Mouse (Mus musculus) forebrain, embryonic 11.5 days (tissue): ENCODE data around the gene Jam3. TPM values are rescaled to one million over a fixed set of nuclear protein-coding genes. Genes with fewer than 3 reads are reported as not detected.

Experiments
- ATAC-seq: fragments of 200-750 bp; cut with Nextera tagmentation; replicated peaks from 2 replicates; pipeline ENCODE4 v1.8.0; 2017; ENCODE audit warnings: moderate TSS enrichment; ENCODE audit not compliant: low FRiP score
- DNase-seq: peaks from one replicate; pipeline ENCODE4 v3.0.0-alpha.2; 2017; ENCODE audit warnings: low spot score
- H3K27ac ChIP-seq: fragments of 300-500 bp; sonication (generic); 2 replicates; pipeline ENCODE4 v1.5.1; 2014; ENCODE audit warnings: low read depth, low read length
- H3K27me3 ChIP-seq: fragments of 300-500 bp; sonication (generic); 2 replicates; pipeline ENCODE4 v1.6.1; 2014; ENCODE audit warnings: mild to moderate bottlenecking, low read length, mixed read lengths; ENCODE audit not compliant: control insufficient read depth, insufficient read depth
- H3K36me3 ChIP-seq: fragments of 300-500 bp; sonication (generic); 2 replicates; pipeline ENCODE4 v1.6.1; 2014; ENCODE audit warnings: mild to moderate bottlenecking, low read length, moderate library complexity, mixed read lengths; ENCODE audit not compliant: control insufficient read depth, insufficient read depth
- H3K4me1 ChIP-seq: fragments of 300-500 bp; sonication (generic); replicated peaks from 2 replicates; pipeline ENCODE4 v1.6.1; 2014; ENCODE audit warnings: low read length, mixed read lengths; ENCODE audit not compliant: control insufficient read depth, insufficient read depth
- H3K4me2 ChIP-seq: fragments of 300-500 bp; sonication (generic); 2 replicates; pipeline ENCODE4 v1.6.1; 2014; ENCODE audit warnings: low read depth, mild to moderate bottlenecking, low read length, moderate library complexity, mixed read lengths; ENCODE audit not compliant: severe bottlenecking
- H3K4me3 ChIP-seq: fragments of 300-500 bp; sonication (generic); 2 replicates; pipeline ENCODE4 v1.5.1; 2014; ENCODE audit warnings: low read depth, low read length
- H3K9ac ChIP-seq: fragments of 300-500 bp; sonication (generic); 2 replicates; pipeline ENCODE4 v1.6.1; 2014; ENCODE audit warnings: low read length
- H3K9me3 ChIP-seq: fragments of 300-500 bp; sonication (generic); 2 replicates; pipeline ENCODE4 v1.6.1; 2016; ENCODE audit warnings: low read length, mixed read lengths; ENCODE audit not compliant: control insufficient read depth
- WGBS: fragments of 180-500 bp; shearing (Covaris S2); extraction: QIAGEN DNeasy Blood & Tissue Kit; methylation state at CpG from one replicate; pipeline ENCODE4 v1.1.7; 2014; 5-methylcytosine and 5-hydroxymethylcytosine counted together
- polyA plus RNA-seq: library from polyadenylated mRNA; unstranded; fragments of >200 nt; fragmentation: Nextera tagmentation; extraction: Ambion mirVana; gene quantifications from 2 replicates; pipeline ENCODE4 v1.2.1, GENCODE M21; 2014

Jam3 gene
- polyA plus RNA-seq, 1 experiment from 2014 or later = 176 TPM

- Histone ChIP-seq H3K27ac (no peak overlapping the region), H3K36me3 (no peaks in the 10 kb centered on the region), H3K9ac (no peak overlapping the region), H3K4me3 (no peak overlapping the region), H3K4me2 (no peak overlapping the region), H3K4me1 (peaks cover 3% of the 10 kb centered on the region; the same call in 1 of the 2 replicates), H3K27me3 (no peaks in the 10 kb centered on the region), H3K9me3 (no peaks in the 10 kb centered on the region)
- WGBS = 94% methylated on average over 6 of the region's 6 CpGs
- no peak for ATAC-seq
- DNase-seq = no peak
Observed at GRCm38 (mm10) chr9:27175682-27176081, 20.5 kb upstream of the Jam3 start.

DNA sequence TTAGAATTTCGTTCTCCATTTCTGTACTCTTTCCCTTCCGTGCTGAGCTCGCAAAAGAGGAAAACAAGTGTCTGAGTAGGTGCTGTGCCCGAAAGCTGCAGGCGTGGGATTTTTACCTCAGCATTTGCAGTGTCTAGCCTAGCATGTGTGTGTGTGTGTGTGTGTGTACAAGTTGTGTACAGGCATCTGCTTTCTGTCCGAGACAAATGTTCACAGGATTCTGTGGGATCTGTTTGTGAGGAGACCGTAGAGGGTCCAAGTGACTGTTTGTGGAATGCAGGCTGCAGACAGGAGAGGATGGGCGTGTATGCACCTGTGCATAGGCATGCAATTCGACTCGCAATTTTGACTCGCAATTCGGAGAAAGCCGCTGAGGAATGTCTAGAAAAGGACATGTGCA lies 20.0 kb upstream of the Jam3 start:
- ATAC-seq (no peak), DNase-seq (no peak)
- Histone ChIP-seq H3K9me3 (no peaks in the 10 kb centered on the region), H3K4me1 (peaks cover 3% of the 10 kb centered on the region; the same call in 1 of the 2 replicates), H3K4me3 (no peak overlapping the region), H3K4me2 (no peak overlapping the region), H3K27ac (no peak overlapping the region), H3K9ac (no peak overlapping the region), H3K27me3 (no peaks in the 10 kb centered on the region), H3K36me3 (no peaks in the 10 kb centered on the region)
- 88% methylated on average over 13 of the region's 13 CpGs for WGBS

GRCm38 (mm10) chr9:27174079-27174478 lies 18.9 kb upstream of the Jam3 start:
- WGBS = 14% methylated on average over 5 of the region's 5 CpGs
- Histone ChIP-seq H3K36me3 (no peaks in the 10 kb centered on the region), H3K9me3 (no peaks in the 10 kb centered on the region), H3K4me1 (peaks cover 3% of the 10 kb centered on the region; the same call in 1 of the 2 replicates), H3K9ac (no peak overlapping the region; the same call in 1 of the 2 replicates), H3K27ac (peak overlapping the region; percentile 1; the same call in 1 of the 2 replicates), H3K4me3 (no peak overlapping the region), H3K4me2 (no peak overlapping the region), H3K27me3 (no peaks in the 10 kb centered on the region)
- DNase-seq (peak; percentile 63), ATAC-seq (peak; percentile 83)

GRCm38 (mm10) chr9:27173646-27174045 lies 18.4 kb upstream of the Jam3 start:
- no peaks in the 10 kb centered on the region for H3K27me3 ChIP-seq
- peaks cover 3% of the 10 kb centered on the region; the same call in 1 of the 2 replicates for H3K4me1 ChIP-seq
- 42% methylated on average over 2 of the region's 2 CpGs for WGBS
- H3K9me3 ChIP-seq = no peaks in the 10 kb centered on the region
- H3K36me3 ChIP-seq = no peaks in the 10 kb centered on the region
- H3K9ac ChIP-seq = no peak overlapping the region
- H3K4me2 ChIP-seq = no peak overlapping the region
- DNase-seq (no peak), ATAC-seq (no peak)
- no peak overlapping the region for H3K4me3 ChIP-seq
- H3K27ac ChIP-seq = peak overlapping the region; percentile 1; the same call in 1 of the 2 replicates

DNA sequence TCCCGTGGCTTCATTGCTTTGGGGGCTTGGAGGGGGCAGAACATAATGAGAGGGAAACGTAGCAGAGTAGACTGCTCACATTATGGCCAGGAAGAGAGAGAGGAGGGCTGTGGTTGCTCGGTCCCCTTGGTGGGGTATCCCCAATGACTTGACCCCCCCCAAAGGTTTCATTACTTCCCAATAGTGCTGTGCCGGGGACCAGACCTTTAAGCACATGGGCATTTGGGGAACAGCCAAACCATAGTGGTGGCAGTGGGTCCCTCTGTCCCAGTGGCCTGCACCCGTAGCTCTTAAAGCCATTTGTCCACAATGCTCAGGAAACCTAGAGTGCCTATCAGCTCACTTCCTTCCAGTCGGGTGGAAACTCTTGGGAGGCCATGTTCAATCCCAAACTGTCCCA lies 17.6 kb upstream of the Jam3 start:
- peaks cover 3% of the 10 kb centered on the region; the same call in 1 of the 2 replicates for H3K4me1 ChIP-seq
- H3K9me3 ChIP-seq = no peaks in the 10 kb centered on the region
- H3K27me3 ChIP-seq = no peaks in the 10 kb centered on the region
- ATAC-seq (no peak), DNase-seq (no peak)
- no peak overlapping the region for H3K27ac ChIP-seq
- no peak overlapping the region for H3K9ac ChIP-seq
- H3K4me3 ChIP-seq = no peak overlapping the region
- H3K36me3 ChIP-seq = no peaks in the 10 kb centered on the region
- WGBS = 84% methylated on average over 6 of the region's 6 CpGs
- H3K4me2 ChIP-seq = no peak overlapping the region

DNA sequence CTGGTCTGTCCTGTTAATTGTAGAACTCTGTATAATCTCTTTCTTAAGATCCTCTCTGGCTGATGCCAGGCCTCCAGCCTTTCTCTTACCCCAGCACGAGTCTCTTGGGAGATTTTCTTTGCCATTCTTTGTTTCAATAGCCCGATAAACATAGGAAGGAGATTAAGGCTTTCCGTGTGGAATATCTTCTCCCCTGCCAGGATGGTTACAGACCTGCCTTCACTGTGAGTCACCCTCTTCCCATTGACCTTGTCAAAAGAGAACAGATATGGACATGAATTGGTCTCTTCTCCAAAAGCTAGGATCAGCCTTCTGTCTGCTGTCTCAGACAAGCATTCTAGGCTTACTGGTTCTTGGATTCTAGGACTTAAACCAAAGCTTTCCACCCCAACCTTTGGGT lies 15.5 kb upstream of the Jam3 start:
- no peak overlapping the region for H3K9ac ChIP-seq
- 62% methylated on average over 3 of the region's 3 CpGs for WGBS
- H3K27ac ChIP-seq = no peak overlapping the region
- no peak overlapping the region for H3K4me3 ChIP-seq
- ATAC-seq (no peak), DNase-seq (no peak)
- peaks cover 3% of the 10 kb centered on the region; the same call in 1 of the 2 replicates for H3K4me1 ChIP-seq
- H3K9me3 ChIP-seq = no peaks in the 10 kb centered on the region
- no peak overlapping the region for H3K4me2 ChIP-seq
- H3K27me3 ChIP-seq = no peaks in the 10 kb centered on the region
- H3K36me3 ChIP-seq = no peaks in the 10 kb centered on the region

GRCm38 (mm10) chr9:27166981-27167380 lies 11.8 kb upstream of the Jam3 start:
- DNase-seq (no peak), ATAC-seq (no peak)
- Histone ChIP-seq H3K36me3 (no peaks in the 10 kb centered on the region), H3K4me3 (no peak overlapping the region), H3K4me2 (no peak overlapping the region), H3K27me3 (no peaks in the 10 kb centered on the region), H3K27ac (no peak overlapping the region), H3K9me3 (no peaks in the 10 kb centered on the region), H3K4me1 (peaks cover 3% of the 10 kb centered on the region; the same call in 1 of the 2 replicates), H3K9ac (no peak overlapping the region)
- WGBS = 95% methylated on average over 1 of the region's 1 CpGs

GRCm38 (mm10) chr9:27165596-27165995 lies 10.4 kb upstream of the Jam3 start:
- Histone ChIP-seq H3K9ac (no peak overlapping the region), H3K4me1 (peaks cover 3% of the 10 kb centered on the region; the same call in 1 of the 2 replicates), H3K4me2 (no peak overlapping the region), H3K9me3 (no peaks in the 10 kb centered on the region), H3K27me3 (no peaks in the 10 kb centered on the region), H3K27ac (no peak overlapping the region), H3K4me3 (no peak overlapping the region), H3K36me3 (no peaks in the 10 kb centered on the region)
- WGBS = 74% methylated on average over 3 of the region's 3 CpGs
- DNase-seq = no peak
- peak; percentile 56; the same call in 1 of the 2 replicates for ATAC-seq

- Histone ChIP-seq H3K4me1 (peaks cover 3% of the 10 kb centered on the region; the same call in 1 of the 2 replicates), H3K27ac (peak overlapping the region; percentile 13; the same call in 1 of the 2 replicates), H3K9me3 (no peaks in the 10 kb centered on the region), H3K36me3 (no peaks in the 10 kb centered on the region), H3K4me3 (no peak overlapping the region), H3K27me3 (no peaks in the 10 kb centered on the region), H3K9ac (no peak overlapping the region), H3K4me2 (no peak overlapping the region)
- DNase-seq (no peak), ATAC-seq (peak; percentile 53)
- WGBS = 7% methylated on average over 2 of the region's 2 CpGs
Observed at GRCm38 (mm10) chr9:27164957-27165356, 9.7 kb upstream of the Jam3 start.
